Mouse (Mus musculus): ENCODE measurements around the gene Uimc1.
"Not testable (repeated sequence)": the region's sequence is repeated elsewhere in the genome, so short reads cannot be mapped to it uniquely, and the experiment has no call there.

Uimc1 gene

DNA sequence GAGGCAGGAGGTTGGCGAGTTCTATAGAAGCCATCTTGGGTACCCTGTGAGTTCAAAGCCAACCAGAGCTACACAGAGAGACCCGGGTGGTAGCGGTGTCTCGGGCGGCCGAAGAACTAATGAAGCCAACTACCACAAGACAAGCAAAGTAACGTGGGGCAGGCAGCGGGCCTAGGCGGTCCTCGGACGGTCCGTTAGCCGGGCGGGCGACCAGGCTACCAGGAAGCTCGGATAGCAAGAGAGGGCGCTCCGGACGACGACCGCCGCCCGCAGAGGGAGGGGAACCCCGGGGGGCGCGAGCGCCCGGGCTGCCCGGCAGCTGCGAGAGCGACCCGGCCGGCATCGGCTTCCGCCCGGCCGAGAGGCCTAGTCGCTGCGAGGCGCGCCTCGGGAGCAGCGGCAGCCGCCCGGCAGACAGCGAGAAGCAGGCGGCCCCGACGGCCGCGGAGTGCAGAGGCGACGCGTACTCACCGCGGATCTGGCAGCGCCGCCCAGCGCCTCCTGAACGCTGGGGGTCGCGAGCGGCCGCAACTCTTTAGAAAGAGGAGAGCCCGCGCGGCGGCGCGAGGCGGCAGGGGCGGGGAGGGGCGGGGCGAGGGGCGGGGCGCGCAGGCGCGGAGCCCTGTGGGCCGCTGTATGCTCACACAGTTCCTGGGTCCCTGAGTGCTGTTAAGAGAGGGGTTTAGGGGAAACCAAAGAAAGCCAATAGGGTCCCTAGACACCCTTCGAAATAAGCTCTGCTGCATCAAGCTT, at the start of gene Uimc1:
Gene Uimc1, minus strand, starts transcription at position 575 of the 753 bp plus-strand sequence.
- peak; percentile 75 for DNase-seq (ENCODE audit: low read depth, low spot score)

DNA sequence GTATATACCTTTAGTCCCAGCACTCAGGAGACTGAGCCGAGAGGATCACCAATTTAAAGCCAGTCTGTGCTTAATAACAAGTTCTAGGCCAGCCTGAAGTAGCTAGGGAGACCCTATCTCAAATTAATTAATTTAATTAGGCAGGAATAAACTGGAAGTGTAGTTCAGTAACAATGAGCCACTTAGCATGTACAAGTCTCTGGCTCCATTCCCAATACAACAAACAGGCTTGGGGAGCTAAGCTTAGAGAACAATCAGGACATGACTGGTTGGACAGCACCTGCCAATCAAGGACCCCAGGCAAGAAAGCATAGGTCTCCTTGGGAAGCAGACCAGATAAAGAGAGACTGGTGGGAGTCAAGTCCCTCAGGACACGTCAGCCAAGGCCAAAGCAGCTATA, 40.2 kb upstream of the Uimc1 start:
- no peak for DNase-seq (ENCODE audit: low read depth, low spot score)

DNA sequence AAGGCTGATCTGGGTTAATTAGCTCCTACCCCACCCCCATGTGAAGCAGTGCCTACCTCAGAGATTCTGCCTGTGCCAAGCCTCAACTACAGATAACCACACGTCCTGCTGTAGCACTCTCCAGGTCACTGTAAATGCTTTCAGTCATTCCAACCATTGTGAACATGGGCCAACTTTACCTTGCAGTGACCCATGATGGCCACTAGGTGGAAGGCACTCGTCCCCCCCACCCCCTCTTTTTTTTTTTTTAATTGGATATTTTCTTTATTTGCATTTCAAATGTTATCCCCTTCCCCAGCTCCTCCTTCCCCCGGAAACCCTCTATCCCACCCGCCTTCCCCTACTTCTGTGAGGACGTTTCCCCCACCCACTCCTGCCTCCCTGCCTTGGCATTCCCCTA, 35.3 kb upstream of the Uimc1 start:
- peak; percentile 7 for DNase-seq (ENCODE audit: low read depth, low spot score)

DNA sequence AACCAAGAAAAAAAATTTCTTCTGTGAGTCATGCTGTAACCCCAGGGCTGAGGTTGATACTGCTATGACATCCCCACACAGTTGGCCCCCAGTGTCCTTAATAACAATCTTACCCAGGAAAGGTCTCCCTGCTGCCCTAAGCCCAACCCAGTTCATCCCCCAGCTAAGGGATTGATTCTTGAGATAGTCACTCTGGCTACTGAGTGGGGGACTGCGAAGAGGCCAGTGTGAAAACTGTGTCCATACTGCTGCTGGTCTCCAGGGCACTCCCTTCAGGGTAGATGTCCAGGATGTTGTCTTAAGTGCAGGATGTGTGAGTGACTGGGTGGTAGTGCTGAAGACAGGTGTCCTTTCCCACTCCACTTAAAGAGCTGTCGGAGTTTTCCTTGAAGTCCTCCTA, 33.3 kb upstream of the Uimc1 start, which contains the start of gene Gm17617:
Gene Gm17617, minus strand, starts transcription at position 101 of the 400 bp plus-strand sequence.
- DNase-seq (ENCODE audit: low read depth, low spot score) = no peak

DNA sequence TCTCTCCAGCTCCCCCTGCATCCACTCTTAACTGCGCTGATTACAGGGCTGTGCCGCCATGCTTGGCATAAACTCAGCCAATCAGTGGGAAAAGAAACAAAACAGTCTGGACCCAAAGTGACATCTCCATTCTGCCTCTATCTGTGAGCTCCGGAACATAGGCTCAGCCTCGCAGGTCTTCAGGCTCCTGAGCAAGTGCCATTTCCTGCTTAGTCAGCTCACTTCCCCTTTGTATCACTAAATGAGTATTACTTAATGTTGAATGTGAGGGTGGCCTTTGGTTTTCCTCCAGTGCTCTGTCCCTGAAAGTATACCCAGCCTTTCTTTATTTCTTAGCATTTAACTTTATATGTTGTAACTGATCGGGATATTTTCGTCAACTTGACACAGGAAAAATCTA, 24.8 kb upstream of the Uimc1 start:
- DNase-seq (ENCODE audit: low read depth, low spot score) = no peak

DNA sequence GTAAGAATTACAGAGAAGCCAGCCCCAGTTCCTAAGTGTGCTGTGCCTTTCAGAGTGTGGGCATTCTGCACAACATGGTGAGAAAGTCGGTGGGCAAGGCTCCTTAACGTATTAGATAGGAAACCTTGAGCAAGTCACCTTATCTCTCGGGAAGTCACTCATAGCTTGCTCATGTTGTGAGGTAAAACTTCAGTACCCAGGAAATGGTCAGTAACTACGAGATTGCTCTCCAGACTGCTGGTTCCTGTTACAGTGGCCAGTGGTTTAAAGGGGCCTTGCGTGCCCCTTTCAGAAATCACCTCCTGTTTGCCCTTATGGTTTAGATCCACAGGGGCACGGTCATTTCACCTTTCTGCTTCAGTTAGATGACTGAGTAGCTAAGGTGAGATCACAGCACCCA, 14.3 kb upstream of the Uimc1 start:
- DNase-seq (ENCODE audit: low read depth, low spot score) = no peak

DNA sequence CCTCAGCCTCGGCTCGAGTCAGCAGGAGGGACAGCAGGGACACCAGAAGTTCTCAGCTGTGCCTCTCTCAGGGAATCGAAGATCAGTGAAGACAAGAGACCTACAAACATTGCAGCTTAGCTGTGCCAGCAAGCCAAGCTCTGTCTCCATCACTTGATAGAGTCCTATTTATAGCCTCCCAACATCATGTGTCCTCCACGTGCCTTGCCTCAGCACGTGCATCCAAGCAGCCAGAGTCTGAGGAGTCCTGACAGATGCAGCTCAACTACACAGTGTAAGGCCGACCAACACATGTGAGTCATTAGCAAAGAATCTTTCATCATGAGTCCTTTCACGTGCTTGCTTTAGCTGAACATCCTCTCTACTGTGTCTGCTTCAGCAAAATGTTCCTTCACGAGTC, 7.6 kb upstream of the Uimc1 start:
- DNase-seq (ENCODE audit: low read depth, low spot score) = no peak

DNA sequence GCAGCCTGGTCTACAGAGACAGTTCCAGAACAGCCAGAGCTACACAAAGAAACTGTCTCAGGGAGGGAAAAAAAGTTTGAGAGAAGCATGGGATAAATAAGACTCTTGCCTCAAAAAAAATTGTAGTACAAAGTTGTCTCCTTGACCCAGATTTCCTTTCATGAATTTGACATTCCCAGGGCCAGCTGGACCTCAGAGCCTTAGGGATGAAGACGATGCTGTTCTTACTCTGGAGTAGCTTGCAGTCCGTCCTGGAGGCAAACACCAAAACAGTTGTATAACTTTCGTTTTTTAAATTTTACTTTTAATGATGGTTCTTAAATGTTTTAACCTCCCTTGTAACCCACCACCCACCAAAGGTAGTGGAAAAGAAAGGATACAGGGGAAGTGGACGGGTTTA, 7.0 kb upstream of the Uimc1 start:
- no peak for DNase-seq (ENCODE audit: low read depth, low spot score)

DNA sequence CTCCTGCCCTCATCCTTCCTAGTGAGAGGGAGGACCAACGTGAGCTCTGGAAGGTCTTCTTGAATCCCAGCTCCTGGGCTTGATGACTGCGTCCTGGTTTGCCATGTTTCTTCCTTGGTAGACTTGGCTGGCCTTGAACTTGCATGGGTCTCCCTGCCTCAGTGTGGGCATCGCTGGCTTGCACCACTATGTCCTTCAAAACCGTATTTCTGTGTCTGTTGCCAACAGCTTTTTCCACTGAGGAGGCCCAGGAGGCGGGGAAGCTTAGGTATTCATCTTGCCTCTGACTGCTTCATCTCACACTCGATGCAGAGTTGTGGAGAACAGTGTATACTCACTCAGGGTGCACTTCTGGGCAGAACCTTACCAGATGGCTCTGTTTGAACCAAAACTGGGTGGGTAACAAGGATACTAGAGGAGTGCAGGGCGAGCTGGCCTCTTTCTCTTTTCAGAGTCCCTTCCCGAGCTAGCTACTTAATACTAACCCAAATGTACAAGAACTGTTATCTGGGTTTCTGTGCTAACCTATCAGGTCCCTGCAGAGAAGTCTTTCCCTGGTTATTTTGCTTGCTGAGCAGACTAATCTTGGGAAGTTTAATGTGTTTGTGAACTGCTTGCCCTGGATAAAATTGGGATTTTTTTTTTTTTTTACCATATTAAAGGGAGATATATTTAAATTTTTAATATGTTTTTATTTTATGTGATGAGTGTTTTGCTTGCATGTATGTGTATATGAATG, 6.0 kb upstream of the Uimc1 start:
- DNase-seq (ENCODE audit: low read depth, low spot score) = no peak

DNA sequence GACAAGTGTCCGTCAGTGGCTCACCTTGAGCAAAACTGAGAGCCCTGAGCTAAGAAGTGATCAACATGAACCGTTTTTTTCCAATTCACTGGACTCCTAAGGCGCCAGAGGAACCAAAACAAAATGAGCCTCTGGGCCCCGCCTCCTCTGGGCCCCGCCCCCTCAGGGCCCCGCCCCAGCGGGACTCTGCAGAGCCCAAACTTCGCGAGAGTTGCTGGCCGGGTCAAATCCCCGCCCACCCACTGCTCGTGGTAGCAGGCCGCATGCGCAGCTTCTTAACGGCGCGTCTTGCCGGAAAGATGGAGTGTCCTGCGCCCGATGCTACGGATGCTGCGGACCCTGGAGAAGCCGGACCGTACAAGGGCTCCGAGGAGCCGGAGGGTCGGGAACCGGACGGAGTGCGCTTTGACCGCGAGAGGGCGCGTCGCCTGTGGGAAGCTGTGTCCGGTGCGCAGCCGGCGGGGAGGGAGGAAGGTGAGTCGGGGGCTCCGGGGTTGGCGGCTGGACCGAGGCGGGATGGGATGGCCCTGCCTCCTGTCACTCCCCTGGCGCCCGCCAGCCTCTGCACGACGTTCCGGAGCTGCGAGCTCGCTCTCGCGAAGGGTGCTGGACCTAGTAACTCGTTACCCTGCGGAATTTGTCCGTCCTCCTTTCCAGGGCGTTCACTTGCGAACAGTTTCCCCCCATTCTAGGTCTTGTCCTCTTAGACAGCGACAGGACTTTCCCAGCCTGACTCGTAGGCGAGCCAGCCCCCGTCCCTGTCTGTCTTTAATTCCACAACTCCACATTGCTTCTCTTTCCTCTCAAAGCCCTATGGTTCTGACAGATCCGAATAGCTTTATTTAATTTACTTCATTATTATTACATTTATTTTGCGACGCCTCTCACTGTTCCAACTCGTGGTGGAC, 5.2 kb upstream of the Uimc1 start, which contains the start of gene Zfp346:
Gene Zfp346, plus strand, starts transcription at position 267 of the 908 bp plus-strand sequence.
- peak; percentile 94 for DNase-seq (ENCODE audit: low read depth, low spot score)

DNA sequence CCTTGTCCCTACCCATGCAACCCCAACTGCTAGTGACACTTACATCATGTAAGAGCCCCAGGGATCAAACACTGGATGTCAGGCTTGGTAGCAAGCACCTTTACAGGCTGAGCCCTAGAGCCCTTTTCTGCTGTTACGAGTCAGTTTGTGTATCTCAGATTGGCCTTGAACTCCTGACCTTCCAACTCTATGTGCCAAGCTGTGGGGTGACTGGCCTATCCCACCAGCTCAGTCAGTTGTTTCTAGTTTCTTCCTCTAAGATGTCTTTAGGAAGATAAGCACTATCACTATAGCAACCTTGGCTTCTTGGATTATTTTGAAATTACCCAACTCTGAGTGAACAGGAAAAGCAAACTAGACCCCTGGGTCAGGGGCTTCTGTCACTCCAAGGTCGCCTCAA, 3.3 kb upstream of the Uimc1 start:
- no peak for DNase-seq (ENCODE audit: low read depth, low spot score)

DNA sequence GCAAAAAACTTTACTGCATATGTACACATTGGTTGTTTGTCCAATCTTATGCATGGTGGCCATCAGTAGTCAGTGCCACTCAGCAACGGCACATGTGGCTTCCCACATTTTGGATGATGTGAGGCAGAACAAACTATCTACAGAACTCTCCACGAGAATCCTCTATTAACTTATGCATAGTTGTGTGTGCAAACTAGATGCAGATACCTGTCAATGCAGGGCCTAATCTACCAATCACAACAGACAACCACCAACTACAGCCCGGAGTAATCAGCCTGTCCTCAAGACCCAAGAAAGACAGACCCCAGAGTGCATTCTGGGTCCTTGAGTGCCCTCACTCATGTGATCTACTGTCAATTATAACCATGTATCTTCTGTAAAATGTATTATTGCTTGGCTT, 2.3 kb upstream of the Uimc1 start:
- DNase-seq (ENCODE audit: low read depth, low spot score) = no peak

DNA sequence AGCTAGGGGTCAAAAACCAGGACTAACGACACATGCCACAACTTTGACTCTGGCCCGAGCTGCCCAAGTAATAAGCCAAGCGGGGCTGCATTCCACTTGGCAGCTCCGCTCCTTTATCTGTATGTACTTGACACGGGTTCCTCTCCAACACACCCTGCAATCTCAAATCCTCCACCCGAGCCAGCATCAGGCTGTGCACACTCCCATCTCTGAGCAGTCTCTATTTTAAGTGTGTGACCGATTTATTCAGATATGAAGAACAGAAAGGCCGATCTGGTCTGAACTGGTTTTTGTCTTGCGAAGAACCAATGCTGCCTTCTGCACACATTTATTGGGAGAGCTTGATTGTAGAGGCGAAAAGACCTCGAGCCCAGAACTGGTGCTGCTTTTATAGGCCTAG, 1.5 kb upstream of the Uimc1 start:
- no peak for DNase-seq (ENCODE audit: low read depth, low spot score)

DNA sequence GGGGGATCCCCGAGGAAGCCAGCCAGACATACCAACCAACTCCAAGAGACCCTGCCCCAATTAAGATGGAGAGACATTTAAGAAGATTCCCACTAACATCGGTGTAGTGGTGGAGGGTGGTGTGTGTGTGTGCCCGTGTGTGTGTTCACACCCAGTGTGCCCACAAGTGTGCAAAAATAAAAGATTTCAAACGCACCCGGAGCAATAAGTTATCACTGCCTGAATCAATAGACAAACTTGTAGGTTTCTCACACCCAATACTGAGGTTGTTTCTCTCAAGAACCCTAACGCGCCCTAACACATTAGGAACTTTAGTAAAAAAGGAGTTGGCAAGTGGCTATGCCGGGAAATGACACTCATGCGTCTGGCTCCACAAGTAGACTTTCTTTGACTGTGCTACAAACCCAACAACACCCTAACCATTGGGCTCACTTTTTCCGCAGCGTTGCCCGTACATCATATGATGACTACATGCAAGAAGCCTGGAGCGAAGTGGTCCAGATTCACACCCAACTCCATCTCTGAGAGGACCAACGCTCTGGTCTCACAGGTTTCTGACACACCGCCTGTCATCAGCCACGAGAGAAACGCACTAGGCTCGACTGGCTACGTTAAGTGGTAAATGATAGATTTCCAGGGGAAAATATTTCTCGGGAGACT, 904 bp downstream of the Uimc1 start:
- DNase-seq (ENCODE audit: low read depth, low spot score) = no peak

DNA sequence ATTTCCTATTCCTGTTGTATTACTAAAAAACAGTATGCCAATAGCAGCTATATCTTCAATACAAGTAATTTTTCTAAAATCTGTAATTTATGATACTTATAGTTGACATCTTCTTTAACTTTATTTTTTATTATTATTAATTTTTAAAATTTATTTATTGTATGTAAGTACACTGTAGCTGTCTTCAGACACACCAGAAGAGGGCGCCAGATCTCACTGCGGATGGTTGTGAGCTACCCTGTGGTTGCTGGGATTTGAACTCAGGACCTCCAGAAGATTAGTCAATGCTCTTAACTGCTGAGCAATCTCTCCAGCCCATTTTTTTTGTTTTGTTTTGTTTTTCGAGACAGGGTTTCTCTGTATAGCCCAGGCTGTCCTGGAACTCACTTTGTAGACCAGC, 2.3 kb downstream of the Uimc1 start:
- DNase-seq (ENCODE audit: low read depth, low spot score) = not testable (repeated sequence)

DNA sequence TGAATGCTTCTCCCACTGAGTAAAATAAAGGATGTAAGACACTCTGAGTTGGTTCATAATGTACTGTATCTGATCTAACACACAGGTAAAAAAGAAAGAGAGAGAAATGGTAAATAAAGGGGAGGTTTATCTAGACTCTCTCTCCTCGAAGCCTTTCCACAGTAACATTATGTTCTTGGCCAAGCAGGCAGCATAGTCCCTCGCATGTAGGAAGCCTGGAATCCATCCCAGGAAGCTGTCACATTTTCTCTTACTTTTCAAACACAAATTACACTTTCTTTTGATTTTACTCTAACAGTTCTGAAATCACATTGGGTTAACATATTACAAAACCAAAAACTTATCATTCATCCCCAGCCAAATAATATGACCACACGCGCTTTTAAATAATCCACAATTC, 7.5 kb downstream of the Uimc1 start:
- no peak for DNase-seq (ENCODE audit: low read depth, low spot score)

DNA sequence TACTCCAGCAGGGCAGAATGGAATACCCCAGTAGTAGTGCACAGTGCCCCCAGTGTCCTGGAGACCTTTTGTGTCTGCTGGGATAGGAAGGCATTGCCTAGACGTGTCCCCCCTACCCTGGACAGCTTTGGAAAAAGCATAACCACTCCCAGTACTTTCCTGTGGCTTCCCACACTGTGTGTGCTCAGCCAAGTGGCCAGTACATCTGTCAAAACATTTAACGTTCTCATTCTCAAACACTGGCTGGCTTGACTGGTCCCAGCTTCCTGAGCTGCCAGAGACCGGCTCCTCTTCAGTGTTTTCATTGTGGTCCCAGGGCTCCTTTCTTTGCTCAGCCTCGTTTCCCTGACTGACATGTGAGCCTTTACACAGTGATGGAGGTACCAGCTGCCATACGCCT, 24.5 kb downstream of the Uimc1 start:
- DNase-seq (ENCODE audit: low read depth, low spot score) = peak; percentile 8

DNA sequence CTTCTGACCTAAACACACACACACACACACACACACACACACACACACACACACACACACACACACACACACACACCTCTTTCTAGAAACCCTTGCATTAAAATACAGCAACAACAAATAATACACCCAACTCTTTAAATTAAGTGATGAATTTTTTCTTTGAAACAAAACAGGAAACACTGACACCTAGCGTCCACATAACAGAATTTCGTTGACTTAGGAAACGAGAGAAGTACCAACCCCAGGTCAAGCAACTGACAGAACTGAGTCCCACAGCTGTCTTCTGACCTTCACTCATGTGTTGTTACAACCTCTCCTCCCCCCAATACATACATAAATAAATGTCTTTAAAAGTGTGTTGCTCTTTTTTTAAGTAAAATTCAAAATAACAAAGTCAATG, 28.8 kb downstream of the Uimc1 start:
- DNase-seq (ENCODE audit: low read depth, low spot score) = peak; percentile 20

DNA sequence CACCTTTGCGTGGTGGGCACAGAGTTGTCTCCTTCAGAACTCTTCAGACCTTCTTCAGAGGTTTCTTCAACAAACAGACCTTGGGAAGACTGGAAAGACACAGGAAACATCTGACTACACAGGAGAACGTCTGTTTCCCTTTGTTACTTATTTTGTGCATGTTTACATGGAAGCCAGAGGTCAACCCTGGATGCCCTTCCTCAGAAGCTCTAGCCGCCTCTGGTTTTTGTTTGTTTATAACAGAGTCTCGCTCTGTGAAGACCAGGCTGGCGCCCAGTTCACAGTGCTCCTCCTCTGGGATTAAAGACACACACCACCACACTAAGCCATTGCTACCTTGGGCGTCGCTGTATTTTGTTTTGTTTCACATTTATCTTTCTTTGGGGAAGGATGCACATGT, 30.4 kb downstream of the Uimc1 start:
- DNase-seq (ENCODE audit: low read depth, low spot score) = no peak

DNA sequence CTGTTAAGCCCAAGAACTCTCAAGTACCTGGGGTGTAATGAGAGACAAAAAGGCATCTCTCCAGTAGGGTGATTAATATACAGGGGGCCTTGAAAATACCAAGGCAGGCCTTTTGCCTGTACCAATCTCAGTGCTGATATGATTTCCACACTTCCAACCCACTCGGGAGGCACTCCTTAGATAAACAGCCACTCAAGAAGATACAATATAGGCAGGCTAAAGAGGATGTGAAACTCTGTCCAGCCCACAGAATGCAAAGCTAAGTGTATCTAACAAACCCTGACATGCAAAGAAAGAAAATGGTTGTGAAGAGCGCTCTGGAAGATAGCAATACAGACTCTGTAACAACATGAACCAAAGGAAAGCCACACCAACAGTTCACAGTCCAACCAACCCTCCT, 36.8 kb downstream of the Uimc1 start:
- DNase-seq (ENCODE audit: low read depth, low spot score) = no peak

DNA sequence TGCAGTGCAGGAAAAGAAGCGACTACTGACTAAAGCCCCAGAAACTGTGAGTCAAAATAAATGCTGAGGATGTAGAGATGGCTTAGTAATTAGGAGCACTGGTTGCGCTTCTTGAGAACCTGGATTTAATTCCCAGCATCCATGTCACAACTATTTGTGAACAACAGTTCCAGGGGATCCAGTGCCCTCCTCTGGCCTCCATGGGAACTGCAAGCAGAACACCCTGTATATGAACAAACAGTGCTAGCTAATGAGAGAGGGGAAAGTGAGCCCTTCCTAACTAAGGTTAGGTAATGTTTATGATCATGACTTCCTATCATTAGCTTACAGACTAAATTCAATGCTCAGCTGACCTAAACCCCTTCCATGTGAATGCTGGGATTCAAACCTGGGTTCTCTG, 42.1 kb downstream of the Uimc1 start:
- no peak for DNase-seq (ENCODE audit: low read depth, low spot score)

DNA sequence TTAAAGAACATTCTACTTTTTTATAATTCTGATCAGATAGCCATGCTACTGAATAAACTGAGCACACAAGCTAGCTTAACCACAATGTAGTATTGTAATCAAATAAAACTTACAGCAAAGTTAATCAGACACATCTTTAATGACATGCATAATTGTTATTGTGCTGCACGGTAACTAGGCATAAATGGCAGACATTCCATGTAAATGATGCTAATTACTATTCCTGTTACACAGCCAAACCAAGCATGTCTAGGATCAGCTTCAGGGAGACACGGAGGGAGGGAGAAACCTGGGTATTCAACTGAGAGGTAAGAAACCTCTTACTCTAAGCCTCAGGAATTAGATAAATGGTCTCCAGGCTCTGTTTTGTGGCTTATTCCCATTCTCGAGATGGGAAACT, 52.4 kb downstream of the Uimc1 start:
- no peak for DNase-seq (ENCODE audit: low read depth, low spot score)
